Mouse (Mus musculus): Measurements from ENCODE around the gene Mrps2. TPM values are rescaled to one million over a fixed set of nuclear protein-coding genes. Genes with fewer than 3 reads are reported as not detected.

Gene Mrps2
- polyA plus RNA-seq, 1 experiment from 2014 or later, result 54.1 TPM

- ATAC-seq (replicated peaks; ENCODE audit: low FRiP score, low read depth) (no peak), DNase-seq (ENCODE audit: low spot score) (peak; percentile 19)
- WGBS, result 0% methylated on average over 1 of the region's 2 CpGs
Observed at GRCm38 (mm10) chr2:28433512-28433911, 34.4 kb upstream of the Mrps2 start.

GRCm38 (mm10) chr2:28435401-28435800, 32.5 kb upstream of the Mrps2 start:
- Histone ChIP-seq H3K4me2 (ENCODE audit: low read length) (no peak overlapping the region), H3K4me1 (replicated peaks; ENCODE audit: insufficient read depth, low read length) (no peaks in the 10 kb centered on the region), H3K27ac (no peak overlapping the region), H3K27me3 (ENCODE audit: insufficient read depth, low read length) (no peaks in the 10 kb centered on the region), H3K4me3 (replicated peaks; ENCODE audit: low read depth, low read length) (no peak overlapping the region), H3K36me3 (ENCODE audit: insufficient read depth, low read length) (no peaks in the 10 kb centered on the region), H3K9me3 (replicated peaks; ENCODE audit: low read length) (no peaks in the 10 kb centered on the region), H3K9ac (ENCODE audit: low read depth, low read length) (no peak overlapping the region)
- ATAC-seq (replicated peaks; ENCODE audit: low FRiP score, low read depth), result no peak
- no peak for DNase-seq (ENCODE audit: low spot score)
- WGBS, result 89% methylated on average over 11 of the region's 11 CpGs
- TF ChIP-seq CTCF (IDR thresholded peaks at IDR 0.05; ENCODE audit: low read depth), result no peak

More at GRCm38 (mm10) chr2:28433512-28433911, 34.4 kb upstream of the Mrps2 start:
- no peak overlapping the region for H3K9ac ChIP-seq (ENCODE audit: low read depth, low read length)
- no peaks in the 10 kb centered on the region for H3K4me1 ChIP-seq (replicated peaks; ENCODE audit: insufficient read depth, low read length)
- TF ChIP-seq CTCF (IDR thresholded peaks at IDR 0.05; ENCODE audit: low read depth), result no peak
- no peak overlapping the region for H3K27ac ChIP-seq
- H3K36me3 ChIP-seq (ENCODE audit: insufficient read depth, low read length), result no peaks in the 10 kb centered on the region
- no peak overlapping the region for H3K4me2 ChIP-seq (ENCODE audit: low read length)
- no peaks in the 10 kb centered on the region for H3K27me3 ChIP-seq (ENCODE audit: insufficient read depth, low read length)
- no peaks in the 10 kb centered on the region for H3K9me3 ChIP-seq (replicated peaks; ENCODE audit: low read length)
- H3K4me3 ChIP-seq (replicated peaks; ENCODE audit: low read depth, low read length), result no peak overlapping the region

- H3K4me3 ChIP-seq (replicated peaks; ENCODE audit: low read depth, low read length), result no peak overlapping the region
- H3K4me2 ChIP-seq (ENCODE audit: low read length), result no peak overlapping the region
- no peaks in the 10 kb centered on the region for H3K36me3 ChIP-seq (ENCODE audit: insufficient read depth, low read length)
- no peak overlapping the region for H3K27ac ChIP-seq
- 65% methylated on average over 6 of the region's 6 CpGs for WGBS
- H3K9ac ChIP-seq (ENCODE audit: low read depth, low read length), result no peak overlapping the region
- no peaks in the 10 kb centered on the region for H3K9me3 ChIP-seq (replicated peaks; ENCODE audit: low read length)
- TF ChIP-seq CTCF (IDR thresholded peaks at IDR 0.05; ENCODE audit: low read depth), result no peak
- H3K4me1 ChIP-seq (replicated peaks; ENCODE audit: insufficient read depth, low read length), result no peaks in the 10 kb centered on the region
- no peaks in the 10 kb centered on the region for H3K27me3 ChIP-seq (ENCODE audit: insufficient read depth, low read length)
- ATAC-seq (replicated peaks; ENCODE audit: low FRiP score, low read depth) (no peak), DNase-seq (ENCODE audit: low spot score) (no peak)
Observed at GRCm38 (mm10) chr2:28440842-28441241, 27.0 kb upstream of the Mrps2 start.

- Histone ChIP-seq H3K9ac (ENCODE audit: low read depth, low read length) (no peak overlapping the region), H3K27me3 (ENCODE audit: insufficient read depth, low read length) (no peaks in the 10 kb centered on the region), H3K4me3 (replicated peaks; ENCODE audit: low read depth, low read length) (no peak overlapping the region), H3K9me3 (replicated peaks; ENCODE audit: low read length) (no peaks in the 10 kb centered on the region), H3K27ac (no peak overlapping the region), H3K36me3 (ENCODE audit: insufficient read depth, low read length) (0 out of 2 replicates have a peak, but pooled peaks cover under 1% of the 10 kb centered on the region), H3K4me2 (ENCODE audit: low read length) (no peak overlapping the region), H3K4me1 (replicated peaks; ENCODE audit: insufficient read depth, low read length) (no peaks in the 10 kb centered on the region)
- 75% methylated on average over 4 of the region's 4 CpGs for WGBS
- DNase-seq (ENCODE audit: low spot score), result no peak
- ATAC-seq (replicated peaks; ENCODE audit: low FRiP score, low read depth), result no peak
- TF ChIP-seq CTCF (IDR thresholded peaks at IDR 0.05; ENCODE audit: low read depth), result no peak
Observed at GRCm38 (mm10) chr2:28445082-28445481, 22.8 kb upstream of the Mrps2 start.

GRCm38 (mm10) chr2:28446181-28446514, 21.7 kb upstream of the Mrps2 start:
- 12% methylated on average over 5 of the region's 5 CpGs for WGBS
- no peaks in the 10 kb centered on the region for H3K9me3 ChIP-seq (replicated peaks; ENCODE audit: low read length)
- no peak for TF ChIP-seq CTCF (IDR thresholded peaks at IDR 0.05; ENCODE audit: low read depth)
- H3K36me3 ChIP-seq (ENCODE audit: insufficient read depth, low read length), result peaks cover 6% of the 10 kb centered on the region; the same call in 1 of the 2 replicates
- ATAC-seq (replicated peaks; ENCODE audit: low FRiP score, low read depth) (no peak), DNase-seq (ENCODE audit: low spot score) (no peak)
- H3K27ac ChIP-seq, result peak overlapping the region; percentile 63; the same call in 1 of the 2 replicates
- H3K4me2 ChIP-seq (ENCODE audit: low read length), result peak overlapping the region; percentile 96
- peak overlapping the region; percentile 75 for H3K9ac ChIP-seq (ENCODE audit: low read depth, low read length)
- H3K4me3 ChIP-seq (replicated peaks; ENCODE audit: low read depth, low read length), result peak overlapping the region; percentile 72
- H3K4me1 ChIP-seq (replicated peaks; ENCODE audit: insufficient read depth, low read length), result no peaks in the 10 kb centered on the region
- no peaks in the 10 kb centered on the region for H3K27me3 ChIP-seq (ENCODE audit: insufficient read depth, low read length)

GRCm38 (mm10) chr2:28446515-28447314, 21.2 kb upstream of the Mrps2 start, which contains the start of gene Ppp1r26:
Ppp1r26 (plus strand) TSS chr2:28446800.
- Histone ChIP-seq H3K27ac (peak within 1 kb of the TSS; percentile 63), H3K4me2 (ENCODE audit: low read length) (peak within 1 kb of the TSS; percentile 96), H3K9me3 (replicated peaks; ENCODE audit: low read length) (no peaks in the 10 kb centered on the region), H3K4me1 (replicated peaks; ENCODE audit: insufficient read depth, low read length) (no peaks in the 10 kb centered on the region), H3K4me3 (replicated peaks; ENCODE audit: low read depth, low read length) (peak within 1 kb of the TSS; percentile 72), H3K27me3 (ENCODE audit: insufficient read depth, low read length) (no peaks in the 10 kb centered on the region), H3K9ac (ENCODE audit: low read depth, low read length) (peak within 1 kb of the TSS; percentile 75), H3K36me3 (ENCODE audit: insufficient read depth, low read length) (peaks cover 6% of the 10 kb centered on the region; the same call in 1 of the 2 replicates)
- ATAC-seq (replicated peaks; ENCODE audit: low FRiP score, low read depth) (peak; percentile 49), DNase-seq (ENCODE audit: low spot score) (peak; percentile 12)
- TF ChIP-seq CTCF (IDR thresholded peaks at IDR 0.05; ENCODE audit: low read depth), result no peak
- under 1% methylated on average over 78 of the region's 118 CpGs for WGBS
